Mouse (Mus musculus) MEL (cell line): Measurements from ENCODE around the gene Rplp2. TPM values are rescaled to one million over a fixed set of nuclear protein-coding genes. Genes with fewer than 3 reads are reported as not detected.

Experiments used
- DNase-seq: peaks from one replicate; pipeline ENCODE4 v3.0.0; 2011; ENCODE audit warnings: low read depth, low spot score
- H3K27ac ChIP-seq: 2 replicates; pipeline ENCODE4 v1.5.1; 2012; ENCODE audit warnings: low read depth, mild to moderate bottlenecking, control low read depth, low read length, moderate library complexity; ENCODE audit not compliant: control insufficient read depth
- H3K27me3 ChIP-seq, 2 experiments: fragments of 150-350 bp in 1 of 2; sonication (generic) in 1 of 2; 2 replicates each; pipeline ENCODE4 v1.6.1; 2012; ENCODE audit warnings: low read length in 2 of 2, mild to moderate bottlenecking in 2 of 2, improper control_type of control experiment in 1 of 2, moderate library complexity in 1 of 2; ENCODE audit not compliant: insufficient read depth in 2 of 2, control insufficient read depth in 1 of 2
- H3K36me3 ChIP-seq, 2 experiments: 2 replicates each; pipeline ENCODE4 v1.6.1; 2012 to 2014; ENCODE audit warnings: low read length in 2 of 2, improper control_type of control experiment in 1 of 2, inconsistent platforms in 1 of 2, mild to moderate bottlenecking in 1 of 2; ENCODE audit not compliant: insufficient read depth in 2 of 2, control insufficient read depth in 1 of 2
- H3K4me1 ChIP-seq, 2 experiments: fragments of 150-350 bp in 1 of 2; sonication (generic) in 1 of 2; 2 replicates each; pipeline ENCODE4 v1.6.1; 2012; ENCODE audit warnings: low read length in 2 of 2, improper control_type of control experiment in 1 of 2, mild to moderate bottlenecking in 1 of 2; ENCODE audit not compliant: insufficient read depth in 2 of 2, control insufficient read depth in 1 of 2
- H3K4me3 ChIP-seq, 2 experiments: fragments of 150-350 bp in 1 of 2; sonication (generic) in 1 of 2; 2 replicates each; pipeline ENCODE4 v1.5.1; 2012; ENCODE audit warnings: low read depth in 2 of 2, low read length in 2 of 2, mild to moderate bottlenecking in 2 of 2, moderate library complexity in 2 of 2, control low read depth in 1 of 2, improper control_type of control experiment in 1 of 2; ENCODE audit not compliant: control insufficient read depth in 1 of 2, insufficient read depth in 1 of 2
- H3K79me2 ChIP-seq: 2 replicates; pipeline ENCODE4 v1.6.1; 2012; ENCODE audit warnings: mild to moderate bottlenecking, low read length, moderate library complexity; ENCODE audit not compliant: control insufficient read depth, poor library complexity, insufficient read depth
- H3K9ac ChIP-seq: 2 replicates; pipeline ENCODE4 v1.6.1; 2012; ENCODE audit warnings: low read depth, mild to moderate bottlenecking, control low read depth, low read length, moderate library complexity; ENCODE audit not compliant: control insufficient read depth, poor library complexity, severe bottlenecking
- H3K9me3 ChIP-seq: fragments of 150-350 bp; sonication (generic); replicated peaks from 2 replicates; pipeline ENCODE4 v1.6.1; 2012; ENCODE audit warnings: mild to moderate bottlenecking, low read length, improper control_type of control experiment, moderate library complexity; ENCODE audit not compliant: insufficient read depth
- CHD1 ChIP-seq: IDR thresholded peaks from 2 replicates; pipeline ENCODE4 v1.6.1; 2012; ENCODE audit warnings: low read depth, mild to moderate bottlenecking, inconsistent platforms, low read length, improper control_type of control experiment
- CTCF ChIP-seq, 3 experiments: IDR thresholded peaks in 2 of 3; conservative IDR thresholded peaks in 1 of 3; 2 replicates each; pipeline ENCODE4 v1.5.1; 2011 to 2012; ENCODE audit warnings: low read length in 3 of 3, low read depth in 2 of 3, mild to moderate bottlenecking in 2 of 3, improper control_type of control experiment in 1 of 3, inconsistent platforms in 1 of 3, mixed read lengths in 1 of 3, moderate library complexity in 1 of 3; ENCODE audit not compliant: control insufficient read depth in 1 of 3, insufficient read depth in 1 of 3, poor library complexity in 1 of 3, severe bottlenecking in 1 of 3
- ELF1 ChIP-seq: IDR thresholded peaks from 2 replicates; pipeline ENCODE4 v1.6.1; 2014; ENCODE audit warnings: low read depth, mild to moderate bottlenecking, inconsistent platforms, low read length, improper control_type of control experiment, moderate library complexity
- GATA1 ChIP-seq: IDR thresholded peaks from 2 replicates; pipeline ENCODE4 v1.6.1; 2011; ENCODE audit warnings: low read depth, low read length, improper control_type of control experiment
- HCFC1 ChIP-seq: IDR thresholded peaks from 2 replicates; pipeline ENCODE4 v1.6.1; 2012; ENCODE audit warnings: low read depth, mild to moderate bottlenecking, inconsistent platforms, low read length, improper control_type of control experiment, moderate library complexity
- JUND ChIP-seq: IDR thresholded peaks from 2 replicates; pipeline ENCODE4 v1.6.1; 2011; ENCODE audit warnings: low read depth, mild to moderate bottlenecking, improper control_type of control experiment, low read length
- MEF2A ChIP-seq: IDR thresholded peaks from 2 replicates; pipeline ENCODE4 v1.6.1; 2014; ENCODE audit warnings: low read depth, mild to moderate bottlenecking, inconsistent platforms, low read length, improper control_type of control experiment; ENCODE audit not compliant: poor library complexity, insufficient replicate concordance, severe bottlenecking; ENCODE audit errors: extremely low read depth
- MYB ChIP-seq: IDR thresholded peaks from 2 replicates; pipeline ENCODE4 v1.6.1; 2011; ENCODE audit warnings: mild to moderate bottlenecking, low read depth, low read length, improper control_type of control experiment
- MYC ChIP-seq: IDR thresholded peaks from 2 replicates; pipeline ENCODE4 v1.6.1; 2011; ENCODE audit warnings: low read depth, mild to moderate bottlenecking, low read length, improper control_type of control experiment, moderate library complexity
- POLR2A ChIP-seq, 2 experiments: IDR thresholded peaks; 2 replicates each; pipeline ENCODE4 v1.6.1; 2011 to 2012; ENCODE audit warnings: low read length in 2 of 2, mild to moderate bottlenecking in 2 of 2, control low read depth in 1 of 2, improper control_type of control experiment in 1 of 2, low read depth in 1 of 2, moderate library complexity in 1 of 2; ENCODE audit not compliant: control insufficient read depth in 1 of 2, insufficient read depth in 1 of 2, poor library complexity in 1 of 2
- POLR2AphosphoS5 ChIP-seq: IDR thresholded peaks from 2 replicates; pipeline ENCODE4 v1.6.1; 2012; ENCODE audit warnings: low read depth, borderline replicate concordance, mild to moderate bottlenecking, inconsistent platforms, low read length, moderate library complexity, mixed read lengths
- RAD21 ChIP-seq: IDR thresholded peaks from 2 replicates; pipeline ENCODE4 v1.6.1; 2011; ENCODE audit warnings: mild to moderate bottlenecking, low read depth, low read length, improper control_type of control experiment
- SIN3A ChIP-seq: IDR thresholded peaks from 2 replicates; pipeline ENCODE4 v1.6.1; 2012; ENCODE audit warnings: low read length, improper control_type of control experiment, inconsistent platforms
- TBP ChIP-seq: IDR thresholded peaks from 2 replicates; pipeline ENCODE4 v1.8.0; 2011; ENCODE audit warnings: low read depth, low read length, improper control_type of control experiment
- TCF12 ChIP-seq: IDR thresholded peaks from 2 replicates; pipeline ENCODE4 v1.6.1; 2014; ENCODE audit warnings: low read depth, mild to moderate bottlenecking, inconsistent platforms, low read length, improper control_type of control experiment, moderate library complexity
- UBTF ChIP-seq: IDR thresholded peaks from 2 replicates; pipeline ENCODE4 v1.6.1; 2012; ENCODE audit warnings: low read depth, mild to moderate bottlenecking, inconsistent platforms, low read length, improper control_type of control experiment, moderate library complexity, borderline replicate concordance; ENCODE audit not compliant: insufficient read depth
- polyA plus RNA-seq, 2 experiments: library from polyadenylated mRNA; stranded (reverse) in 1 of 2; unstranded in 1 of 2; fragments of >175 nt in 1 of 2; fragments of >200 nt in 1 of 2; gene quantifications; 2 replicates each; pipeline versions ENCODE4 v1.2.1 to v1.2.4; 2012; ENCODE audit warnings: low replicate concordance in 2 of 2, low read depth in 1 of 2; ENCODE audit not compliant: insufficient read length in 2 of 2, insufficient read depth in 1 of 2, missing spikeins in 1 of 2
- total RNA-seq: library from RNA; depleted of rRNA; stranded (reverse); fragments of 300-350 nt; gene quantifications from 2 replicates; pipeline ENCODE4 v1.2.3, GENCODE M21; 2012

The Rplp2 gene
- total and polyA plus RNA-seq, 3 experiments, result 3,503 to 3,690 TPM; not detected in 1

GRCm38 (mm10) chr7:141483114-141483653, 36.0 kb downstream of the Rplp2 start:
- H3K27ac ChIP-seq, result no peak overlapping the region
- no peak overlapping the region for H3K4me3 ChIP-seq
- no peaks in the 10 kb centered on the region for H3K9me3 ChIP-seq
- no peak for DNase-seq
- peaks cover 2% of the 10 kb centered on the region; the same call in 1 of the 2 replicates for H3K79me2 ChIP-seq
- H3K27me3 ChIP-seq, result no peaks in the 10 kb centered on the region
- no peaks in the 10 kb centered on the region for H3K4me1 ChIP-seq
- no peaks in the 10 kb centered on the region for H3K36me3 ChIP-seq
- H3K9ac ChIP-seq, result no peak overlapping the region
- TF ChIP-seq POLR2A (IDR thresholded peaks at IDR 0.05; ENCODE audit: control insufficient read depth in 1 of 2, insufficient read depth in 1 of 2, low read depth in 1 of 2, low read length in 2 of 2, poor library complexity in 1 of 2) (no peak), TCF12 (no peak), CTCF (IDR thresholded peaks at IDR 0.05 in 2 of 3, conservative IDR thresholded peaks at IDR 0.05 in 1 of 3; ENCODE audit: control insufficient read depth in 1 of 3, insufficient read depth in 1 of 3, low read depth in 2 of 3, low read length in 3 of 3, poor library complexity in 1 of 3, severe bottlenecking in 1 of 3) (no peak), SIN3A (no peak), TBP (no peak), UBTF (no peak), POLR2AphosphoS5 (no peak), GATA1 (no peak), HCFC1 (no peak), MYB (no peak)

GRCm38 (mm10) chr7:141484186-141485120, 37.3 kb downstream of the Rplp2 start:
- DNase-seq, result no peak
- Histone ChIP-seq H3K36me3 (no peaks in the 10 kb centered on the region), H3K4me3 (no peak overlapping the region), H3K9me3 (no peaks in the 10 kb centered on the region)
- no peak for TF ChIP-seq MYC
- no peak for TF ChIP-seq MEF2A
- TF ChIP-seq RAD21, result no peak
- no peak for TF ChIP-seq JUND
- TF ChIP-seq HCFC1, result no peak
- no peak for TF ChIP-seq ELF1
- no peak for TF ChIP-seq CHD1
- TF ChIP-seq, all 39 proteins: peak for 0
- H3K79me2 ChIP-seq, result peaks cover 2% of the 10 kb centered on the region; the same call in 1 of the 2 replicates
- H3K27me3 ChIP-seq, result no peaks in the 10 kb centered on the region
- no peak overlapping the region for H3K27ac ChIP-seq
- no peaks in the 10 kb centered on the region for H3K4me1 ChIP-seq
- no peak overlapping the region for H3K9ac ChIP-seq
